Mouse (Mus musculus): ENCODE results near the gene Mobp.

DNA sequence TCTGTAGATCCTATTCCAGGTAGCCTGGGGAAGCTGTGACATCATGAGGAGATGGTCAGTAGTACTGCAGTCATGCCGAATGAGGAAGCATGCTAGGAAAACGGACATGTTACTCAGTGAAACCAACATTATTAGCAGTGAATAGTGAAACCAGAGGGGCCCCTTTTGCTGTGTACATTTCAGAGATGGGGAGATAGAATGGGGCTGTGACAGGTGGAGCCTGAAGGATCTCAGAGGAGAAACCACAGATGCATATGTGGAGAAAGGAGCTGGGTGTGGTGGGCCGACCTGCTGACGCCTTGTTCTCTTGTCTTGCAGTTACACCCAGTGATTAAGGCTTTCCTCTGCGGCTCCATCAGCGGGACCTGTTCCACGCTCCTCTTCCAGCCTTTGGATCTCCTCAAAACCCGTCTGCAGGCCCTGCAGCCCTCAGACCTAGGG lies 33.3 kb upstream of the Mobp start:
- no peak for TF ChIP-seq CTCF (IDR thresholded peaks at IDR 0.05; ENCODE audit: insufficient read depth, low read length)
- no peak for TF ChIP-seq POLR2A (IDR thresholded peaks at IDR 0.05; ENCODE audit: borderline replicate concordance, extremely low read depth, low read depth, low read length)

Data from lung, adult 2 months (tissue).